Mouse (Mus musculus): ENCODE measurements around the gene Ano3. TPM values are rescaled to one million over a fixed set of nuclear protein-coding genes. Genes with fewer than 3 reads are reported as not detected.

The Ano3 gene
- total and polyA plus RNA-seq, 2 experiments from 2014 or later = 0.89 to 2.6 TPM

DNA sequence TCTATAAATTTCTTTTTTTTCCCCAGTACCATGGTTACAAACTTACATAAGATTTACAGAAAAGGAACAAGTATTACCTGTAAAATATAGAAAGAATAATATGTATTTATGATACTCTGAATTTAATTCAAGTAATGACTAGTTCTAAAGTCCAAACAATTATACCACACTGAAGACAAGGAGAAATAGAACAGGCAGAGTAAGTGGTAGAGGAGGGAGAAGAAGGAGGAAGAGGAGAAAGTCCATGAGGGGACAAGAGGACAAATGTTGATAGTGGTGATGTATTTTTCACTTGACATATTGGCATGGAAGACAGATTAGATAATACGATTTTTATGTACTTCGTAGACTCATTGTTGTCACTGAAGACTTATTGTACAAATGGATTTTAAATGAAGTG lies 19.4 kb upstream of the Ano3 start:
- Histone ChIP-seq H3K9me3 (ENCODE audit: low read length) (no peaks in the 10 kb centered on the region), H3K4me2 (ENCODE audit: low read depth, low read length) (no peak overlapping the region), H3K36me3 (ENCODE audit: insufficient read depth, low read length) (no peaks in the 10 kb centered on the region), H3K4me3 (ENCODE audit: low read length) (no peak overlapping the region), H3K27ac (no peak overlapping the region), H3K9ac (replicated peaks; ENCODE audit: low read length) (no peak overlapping the region), H3K27me3 (ENCODE audit: insufficient read depth, low read length) (no peaks in the 10 kb centered on the region), H3K4me1 (ENCODE audit: insufficient read depth, low read length) (no peaks in the 10 kb centered on the region)
- no peak for ATAC-seq
- no peak for DNase-seq (ENCODE audit: low spot score)
- TF ChIP-seq CTCF (IDR thresholded peaks at IDR 0.05; ENCODE audit: low read depth) = no peak
- 86% methylated on average over 2 of the region's 2 CpGs for WGBS

DNA sequence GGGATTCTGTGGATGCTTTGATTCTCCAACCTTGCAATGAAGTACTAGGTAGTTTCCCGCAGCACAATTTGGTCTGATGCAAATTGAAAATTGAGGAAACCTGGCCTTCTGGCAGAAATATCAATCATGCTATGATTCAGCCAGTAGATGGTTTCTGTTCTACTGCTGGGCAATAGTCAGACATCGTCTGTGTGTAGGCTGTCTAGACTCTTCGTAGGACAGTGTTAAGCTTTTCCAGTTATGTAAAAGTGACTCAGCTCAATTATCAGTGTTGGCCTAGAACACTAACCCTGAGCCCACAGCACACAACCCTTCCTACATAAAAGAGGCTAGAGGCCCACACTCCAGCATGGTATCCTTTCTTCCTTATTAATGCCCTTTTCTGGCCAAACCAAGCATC lies 14.7 kb upstream of the Ano3 start:
- no peaks in the 10 kb centered on the region for H3K36me3 ChIP-seq (ENCODE audit: insufficient read depth, low read length)
- ATAC-seq = no peak
- 96% methylated on average over 3 of the region's 3 CpGs for WGBS
- H3K9ac ChIP-seq (replicated peaks; ENCODE audit: low read length) = no peak overlapping the region
- H3K4me2 ChIP-seq (ENCODE audit: low read depth, low read length) = no peak overlapping the region
- TF ChIP-seq CTCF (IDR thresholded peaks at IDR 0.05; ENCODE audit: low read depth) = no peak
- H3K4me1 ChIP-seq (ENCODE audit: insufficient read depth, low read length) = no peaks in the 10 kb centered on the region
- H3K27ac ChIP-seq = no peak overlapping the region
- DNase-seq (ENCODE audit: low spot score) = no peak
- no peaks in the 10 kb centered on the region for H3K9me3 ChIP-seq (ENCODE audit: low read length)
- no peaks in the 10 kb centered on the region for H3K27me3 ChIP-seq (ENCODE audit: insufficient read depth, low read length)
- H3K4me3 ChIP-seq (ENCODE audit: low read length) = no peak overlapping the region

- TF ChIP-seq CTCF (IDR thresholded peaks at IDR 0.05; ENCODE audit: low read depth) = no peak
Observed at GRCm38 (mm10) chr2:110950432-110950803, 305 bp downstream of the Ano3 start.

GRCm38 (mm10) chr2:110949679-110950431 lies 868 bp downstream of the Ano3 start:
- WGBS = 4% methylated on average over 20 of the region's 20 CpGs
- peak overlapping the region; percentile 63 for H3K4me2 ChIP-seq (ENCODE audit: low read depth, low read length)
- H3K27ac ChIP-seq = no peak overlapping the region
- no peaks in the 10 kb centered on the region for H3K27me3 ChIP-seq (ENCODE audit: insufficient read depth, low read length)
- H3K36me3 ChIP-seq (ENCODE audit: insufficient read depth, low read length) = no peaks in the 10 kb centered on the region
- H3K9me3 ChIP-seq (ENCODE audit: low read length) = no peaks in the 10 kb centered on the region
- H3K4me1 ChIP-seq (ENCODE audit: insufficient read depth, low read length) = no peaks in the 10 kb centered on the region
- peak; percentile 97 for ATAC-seq
- peak overlapping the region; percentile 49 for H3K9ac ChIP-seq (replicated peaks; ENCODE audit: low read length)
- peak; percentile 42 for TF ChIP-seq CTCF (IDR thresholded peaks at IDR 0.05; ENCODE audit: low read depth)
- peak; percentile 81 for DNase-seq (ENCODE audit: low spot score)
- H3K4me3 ChIP-seq (ENCODE audit: low read length) = peak overlapping the region; percentile 49

More at GRCm38 (mm10) chr2:110950432-110950803, 305 bp downstream of the Ano3 start:
- H3K4me2 ChIP-seq (ENCODE audit: low read depth, low read length) = peak overlapping the region; percentile 63
- 61% methylated on average over 3 of the region's 3 CpGs for WGBS
- no peaks in the 10 kb centered on the region for H3K36me3 ChIP-seq (ENCODE audit: insufficient read depth, low read length)
- H3K9me3 ChIP-seq (ENCODE audit: low read length) = no peaks in the 10 kb centered on the region
- H3K27ac ChIP-seq = no peak overlapping the region
- DNase-seq (ENCODE audit: low spot score) (no peak), ATAC-seq (peak; percentile 58)
- peak overlapping the region; percentile 49 for H3K4me3 ChIP-seq (ENCODE audit: low read length)
- H3K27me3 ChIP-seq (ENCODE audit: insufficient read depth, low read length) = no peaks in the 10 kb centered on the region
- no peak overlapping the region for H3K9ac ChIP-seq (replicated peaks; ENCODE audit: low read length)
- H3K4me1 ChIP-seq (ENCODE audit: insufficient read depth, low read length) = no peaks in the 10 kb centered on the region

- no peak for DNase-seq (ENCODE audit: low spot score)
- WGBS = 80% methylated on average over 1 of the region's 1 CpGs
- no peak for ATAC-seq
- H3K4me3 ChIP-seq (ENCODE audit: low read length) = no peak overlapping the region
- no peaks in the 10 kb centered on the region for H3K36me3 ChIP-seq (ENCODE audit: insufficient read depth, low read length)
- no peaks in the 10 kb centered on the region for H3K4me1 ChIP-seq (ENCODE audit: insufficient read depth, low read length)
- H3K27me3 ChIP-seq (ENCODE audit: insufficient read depth, low read length) = no peaks in the 10 kb centered on the region
- H3K27ac ChIP-seq = no peak overlapping the region
- TF ChIP-seq CTCF (IDR thresholded peaks at IDR 0.05; ENCODE audit: low read depth) = no peak
- H3K9ac ChIP-seq (replicated peaks; ENCODE audit: low read length) = no peak overlapping the region
- no peak overlapping the region for H3K4me2 ChIP-seq (ENCODE audit: low read depth, low read length)
- no peaks in the 10 kb centered on the region for H3K9me3 ChIP-seq (ENCODE audit: low read length)
Observed at GRCm38 (mm10) chr2:110945171-110945570, 5.6 kb downstream of the Ano3 start.

DNA sequence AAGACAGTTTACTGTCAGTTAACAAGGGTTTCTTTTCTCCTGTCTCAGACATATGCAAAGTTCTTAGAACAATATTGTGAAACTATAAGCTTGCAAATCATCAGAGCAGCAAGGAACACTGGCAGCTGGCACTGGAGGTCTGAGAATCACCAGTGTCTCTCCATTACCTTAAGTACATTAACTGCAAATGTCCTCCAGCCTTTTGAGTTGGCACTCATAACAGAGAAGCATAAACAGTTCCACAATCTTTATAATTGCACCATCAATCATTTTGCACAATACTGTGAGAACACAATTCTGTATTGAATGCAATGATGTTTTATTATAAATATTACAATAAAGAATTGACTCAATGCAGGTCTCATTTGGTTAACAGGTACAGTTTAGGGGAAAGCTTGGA lies 15.0 kb downstream of the Ano3 start:
- no peak for ATAC-seq
- TF ChIP-seq CTCF (IDR thresholded peaks at IDR 0.05; ENCODE audit: low read depth) = no peak
- H3K27ac ChIP-seq = no peak overlapping the region
- no peak overlapping the region for H3K4me3 ChIP-seq (ENCODE audit: low read length)
- no peak overlapping the region for H3K9ac ChIP-seq (replicated peaks; ENCODE audit: low read length)
- H3K4me1 ChIP-seq (ENCODE audit: insufficient read depth, low read length) = no peaks in the 10 kb centered on the region
- DNase-seq (ENCODE audit: low spot score) = peak; percentile 16
- no peaks in the 10 kb centered on the region for H3K27me3 ChIP-seq (ENCODE audit: insufficient read depth, low read length)
- H3K4me2 ChIP-seq (ENCODE audit: low read depth, low read length) = no peak overlapping the region
- no peaks in the 10 kb centered on the region for H3K9me3 ChIP-seq (ENCODE audit: low read length)
- H3K36me3 ChIP-seq (ENCODE audit: insufficient read depth, low read length) = no peaks in the 10 kb centered on the region

DNA sequence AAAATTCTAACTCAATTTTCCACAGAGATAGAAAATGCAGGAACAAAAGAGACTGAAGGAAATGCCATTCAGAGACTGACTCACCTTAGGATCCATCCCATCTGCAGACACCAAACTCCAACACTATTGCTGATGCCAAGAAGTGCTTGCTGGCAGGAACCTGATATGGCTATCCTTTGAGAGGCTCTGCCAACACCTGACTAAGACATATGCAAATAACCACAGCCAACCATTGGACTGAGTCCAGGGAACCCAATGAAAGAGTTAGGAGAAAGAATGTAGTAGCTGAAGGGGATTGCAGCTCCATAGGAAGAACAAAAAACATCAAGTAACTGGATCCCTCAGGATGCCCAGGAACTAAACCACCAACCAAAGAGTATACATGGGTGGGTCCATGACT lies 21.6 kb downstream of the Ano3 start:
- no peak for TF ChIP-seq CTCF (IDR thresholded peaks at IDR 0.05; ENCODE audit: low read depth)
- no peak for ATAC-seq
- Histone ChIP-seq H3K36me3 (ENCODE audit: insufficient read depth, low read length) (no peaks in the 10 kb centered on the region), H3K27ac (no peak overlapping the region), H3K9ac (replicated peaks; ENCODE audit: low read length) (no peak overlapping the region), H3K4me2 (ENCODE audit: low read depth, low read length) (no peak overlapping the region), H3K4me3 (ENCODE audit: low read length) (no peak overlapping the region), H3K4me1 (ENCODE audit: insufficient read depth, low read length) (no peaks in the 10 kb centered on the region), H3K27me3 (ENCODE audit: insufficient read depth, low read length) (no peaks in the 10 kb centered on the region), H3K9me3 (ENCODE audit: low read length) (no peaks in the 10 kb centered on the region)
- peak; percentile 28 for DNase-seq (ENCODE audit: low spot score)
